Mouse (Mus musculus) MEL (cell line): ENCODE results near the gene Fgfr2. TPM values are rescaled to one million over a fixed set of nuclear protein-coding genes. Genes with fewer than 3 reads are reported as not detected.

Experiments
- DNase-seq: peaks from one replicate; pipeline ENCODE4 v3.0.0; 2011; ENCODE audit warnings: low read depth, low spot score
- H3K27ac ChIP-seq: 2 replicates; pipeline ENCODE4 v1.5.1; 2012; ENCODE audit warnings: low read depth, mild to moderate bottlenecking, control low read depth, low read length, moderate library complexity; ENCODE audit not compliant: control insufficient read depth
- H3K27me3 ChIP-seq, 2 experiments: fragments of 150-350 bp in 1 of 2; sonication (generic) in 1 of 2; 2 replicates each; pipeline ENCODE4 v1.6.1; 2012; ENCODE audit warnings: low read length in 2 of 2, mild to moderate bottlenecking in 2 of 2, improper control_type of control experiment in 1 of 2, moderate library complexity in 1 of 2; ENCODE audit not compliant: insufficient read depth in 2 of 2, control insufficient read depth in 1 of 2
- H3K36me3 ChIP-seq, 2 experiments: 2 replicates each; pipeline ENCODE4 v1.6.1; 2012 to 2014; ENCODE audit warnings: low read length in 2 of 2, improper control_type of control experiment in 1 of 2, inconsistent platforms in 1 of 2, mild to moderate bottlenecking in 1 of 2; ENCODE audit not compliant: insufficient read depth in 2 of 2, control insufficient read depth in 1 of 2
- H3K4me1 ChIP-seq, 2 experiments: fragments of 150-350 bp in 1 of 2; sonication (generic) in 1 of 2; 2 replicates each; pipeline ENCODE4 v1.6.1; 2012; ENCODE audit warnings: low read length in 2 of 2, improper control_type of control experiment in 1 of 2, mild to moderate bottlenecking in 1 of 2; ENCODE audit not compliant: insufficient read depth in 2 of 2, control insufficient read depth in 1 of 2
- H3K4me3 ChIP-seq, 2 experiments: fragments of 150-350 bp in 1 of 2; sonication (generic) in 1 of 2; 2 replicates each; pipeline ENCODE4 v1.5.1; 2012; ENCODE audit warnings: low read depth in 2 of 2, low read length in 2 of 2, mild to moderate bottlenecking in 2 of 2, moderate library complexity in 2 of 2, control low read depth in 1 of 2, improper control_type of control experiment in 1 of 2; ENCODE audit not compliant: control insufficient read depth in 1 of 2, insufficient read depth in 1 of 2
- H3K79me2 ChIP-seq: 2 replicates; pipeline ENCODE4 v1.6.1; 2012; ENCODE audit warnings: mild to moderate bottlenecking, low read length, moderate library complexity; ENCODE audit not compliant: control insufficient read depth, poor library complexity, insufficient read depth
- H3K9ac ChIP-seq: 2 replicates; pipeline ENCODE4 v1.6.1; 2012; ENCODE audit warnings: low read depth, mild to moderate bottlenecking, control low read depth, low read length, moderate library complexity; ENCODE audit not compliant: control insufficient read depth, poor library complexity, severe bottlenecking
- H3K9me3 ChIP-seq: fragments of 150-350 bp; sonication (generic); replicated peaks from 2 replicates; pipeline ENCODE4 v1.6.1; 2012; ENCODE audit warnings: mild to moderate bottlenecking, low read length, improper control_type of control experiment, moderate library complexity; ENCODE audit not compliant: insufficient read depth
- CHD1 ChIP-seq: IDR thresholded peaks from 2 replicates; pipeline ENCODE4 v1.6.1; 2012; ENCODE audit warnings: low read depth, mild to moderate bottlenecking, inconsistent platforms, low read length, improper control_type of control experiment
- CHD2 ChIP-seq: IDR thresholded peaks from 2 replicates; pipeline ENCODE4 v1.6.1; 2011; ENCODE audit warnings: low read length, improper control_type of control experiment
- ELF1 ChIP-seq: IDR thresholded peaks from 2 replicates; pipeline ENCODE4 v1.6.1; 2014; ENCODE audit warnings: low read depth, mild to moderate bottlenecking, inconsistent platforms, low read length, improper control_type of control experiment, moderate library complexity
- EP300 ChIP-seq, 2 experiments: IDR thresholded peaks; 2 replicates each; pipeline ENCODE4 v1.6.1; 2011; ENCODE audit warnings: improper control_type of control experiment in 2 of 2, low read length in 2 of 2, low read depth in 1 of 2, mild to moderate bottlenecking in 1 of 2
- GABPA ChIP-seq: IDR thresholded peaks from 2 replicates; pipeline ENCODE4 v1.6.1; 2012; ENCODE audit warnings: low read depth, mild to moderate bottlenecking, inconsistent platforms, low read length, improper control_type of control experiment, moderate library complexity
- GATA1 ChIP-seq: IDR thresholded peaks from 2 replicates; pipeline ENCODE4 v1.6.1; 2011; ENCODE audit warnings: low read depth, low read length, improper control_type of control experiment
- MAX ChIP-seq: IDR thresholded peaks from 2 replicates; pipeline ENCODE4 v1.6.1; 2011; ENCODE audit warnings: low read length, improper control_type of control experiment
- MAZ ChIP-seq: IDR thresholded peaks from 2 replicates; pipeline ENCODE4 v1.6.1; 2012; ENCODE audit warnings: low read depth, mild to moderate bottlenecking, inconsistent platforms, low read length, improper control_type of control experiment
- MEF2A ChIP-seq: IDR thresholded peaks from 2 replicates; pipeline ENCODE4 v1.6.1; 2014; ENCODE audit warnings: low read depth, mild to moderate bottlenecking, inconsistent platforms, low read length, improper control_type of control experiment; ENCODE audit not compliant: poor library complexity, insufficient replicate concordance, severe bottlenecking; ENCODE audit errors: extremely low read depth
- MYC ChIP-seq: IDR thresholded peaks from 2 replicates; pipeline ENCODE4 v1.6.1; 2011; ENCODE audit warnings: low read depth, mild to moderate bottlenecking, low read length, improper control_type of control experiment, moderate library complexity
- NRF1 ChIP-seq: IDR thresholded peaks from 2 replicates; pipeline ENCODE4 v1.6.1; 2014; ENCODE audit warnings: low read depth, mild to moderate bottlenecking, inconsistent platforms, low read length, improper control_type of control experiment, moderate library complexity; ENCODE audit not compliant: poor library complexity, insufficient read depth, severe bottlenecking
- POLR2AphosphoS2 ChIP-seq: IDR thresholded peaks from 2 replicates; pipeline ENCODE4 v1.6.1; 2011; ENCODE audit warnings: low read length, improper control_type of control experiment
- POLR2AphosphoS5 ChIP-seq: IDR thresholded peaks from 2 replicates; pipeline ENCODE4 v1.6.1; 2012; ENCODE audit warnings: low read depth, borderline replicate concordance, mild to moderate bottlenecking, inconsistent platforms, low read length, moderate library complexity, mixed read lengths
- RAD21 ChIP-seq: IDR thresholded peaks from 2 replicates; pipeline ENCODE4 v1.6.1; 2011; ENCODE audit warnings: mild to moderate bottlenecking, low read depth, low read length, improper control_type of control experiment
- SMC3 ChIP-seq: IDR thresholded peaks from 2 replicates; pipeline ENCODE4 v1.6.1; 2011; ENCODE audit warnings: low read depth, low read length, improper control_type of control experiment
- TAL1 ChIP-seq: IDR thresholded peaks from 2 replicates; pipeline ENCODE4 v1.6.1; 2012; ENCODE audit warnings: mild to moderate bottlenecking, inconsistent platforms, low read length, moderate library complexity, mixed read lengths
- TCF12 ChIP-seq: IDR thresholded peaks from 2 replicates; pipeline ENCODE4 v1.6.1; 2014; ENCODE audit warnings: low read depth, mild to moderate bottlenecking, inconsistent platforms, low read length, improper control_type of control experiment, moderate library complexity
- USF1 ChIP-seq: IDR thresholded peaks from 2 replicates; pipeline ENCODE4 v1.6.1; 2014; ENCODE audit warnings: low read depth, mild to moderate bottlenecking, inconsistent platforms, low read length, improper control_type of control experiment, moderate library complexity
- USF2 ChIP-seq, 2 experiments: IDR thresholded peaks; 2 replicates each; pipeline ENCODE4 v1.6.1; 2011 to 2012; ENCODE audit warnings: improper control_type of control experiment in 2 of 2, low read length in 2 of 2, borderline replicate concordance in 1 of 2, inconsistent platforms in 1 of 2, low read depth in 1 of 2, mild to moderate bottlenecking in 1 of 2; ENCODE audit not compliant: insufficient read depth in 1 of 2
- ZC3H11A ChIP-seq: IDR thresholded peaks from 2 replicates; pipeline ENCODE4 v1.6.1; 2012; ENCODE audit warnings: low read depth, mild to moderate bottlenecking, inconsistent platforms, low read length, improper control_type of control experiment
- ZNF384 ChIP-seq: IDR thresholded peaks from 2 replicates; pipeline ENCODE4 v1.6.1; 2012; ENCODE audit warnings: low read depth, mild to moderate bottlenecking, inconsistent platforms, low read length, improper control_type of control experiment
- polyA plus RNA-seq, 2 experiments: library from polyadenylated mRNA; stranded (reverse) in 1 of 2; unstranded in 1 of 2; fragments of >175 nt in 1 of 2; fragments of >200 nt in 1 of 2; gene quantifications; 2 replicates each; pipeline versions ENCODE4 v1.2.1 to v1.2.4; 2012; ENCODE audit warnings: low replicate concordance in 2 of 2, low read depth in 1 of 2; ENCODE audit not compliant: insufficient read length in 2 of 2, insufficient read depth in 1 of 2, missing spikeins in 1 of 2
- total RNA-seq: library from RNA; depleted of rRNA; stranded (reverse); fragments of 300-350 nt; gene quantifications from 2 replicates; pipeline ENCODE4 v1.2.3, GENCODE M21; 2012

Fgfr2 gene
- total and polyA plus RNA-seq, 3 experiments, result not detected

GRCm38 (mm10) chr7:132748076-132748769, 374.9 kb downstream of the Fgfr2 start:
- Histone ChIP-seq H3K27ac (no peak overlapping the region), H3K9ac (no peak overlapping the region), H3K36me3 (no peaks in the 10 kb centered on the region), H3K9me3 (no peaks in the 10 kb centered on the region), H3K4me3 (no peak overlapping the region), H3K4me1 (no peaks in the 10 kb centered on the region), H3K79me2 (no peaks in the 10 kb centered on the region), H3K27me3 (no peaks in the 10 kb centered on the region)
- TF ChIP-seq CHD2 (no peak), GATA1 (no peak), MAX (no peak), USF1 (no peak), SMC3 (no peak), POLR2AphosphoS2 (no peak), POLR2AphosphoS5 (no peak), EP300 (IDR thresholded peaks at IDR 0.05; ENCODE audit: low read depth in 1 of 2, low read length in 2 of 2) (no peak), MAZ (no peak), GABPA (no peak), CHD1 (no peak), ZNF384 (no peak), MEF2A (no peak), RAD21 (no peak)
- no peak for DNase-seq

GRCm38 (mm10) chr7:132747096-132747495, 376.1 kb downstream of the Fgfr2 start:
- H3K27ac ChIP-seq, result no peak overlapping the region
- no peaks in the 10 kb centered on the region for H3K79me2 ChIP-seq
- no peak overlapping the region for H3K4me3 ChIP-seq
- no peak for DNase-seq
- H3K4me1 ChIP-seq, result no peaks in the 10 kb centered on the region
- H3K27me3 ChIP-seq, result no peaks in the 10 kb centered on the region
- H3K9ac ChIP-seq, result no peak overlapping the region
- H3K36me3 ChIP-seq, result no peaks in the 10 kb centered on the region
- no peak for TF ChIP-seq MEF2A
- TF ChIP-seq TCF12, result no peak
- no peak for TF ChIP-seq EP300 (IDR thresholded peaks at IDR 0.05; ENCODE audit: low read depth in 1 of 2, low read length in 2 of 2)
- TF ChIP-seq ZC3H11A, result no peak
- no peak for TF ChIP-seq NRF1
- no peak for TF ChIP-seq POLR2AphosphoS2
- TF ChIP-seq USF2 (IDR thresholded peaks at IDR 0.05; ENCODE audit: borderline replicate concordance in 1 of 2, insufficient read depth in 1 of 2, low read depth in 1 of 2, low read length in 2 of 2), result no peak
- no peak for TF ChIP-seq ELF1
- no peak for TF ChIP-seq MAZ
- TF ChIP-seq MYC, result no peak
- TF ChIP-seq TAL1, result no peak
- TF ChIP-seq GATA1, result no peak
- TF ChIP-seq RAD21, result no peak
- H3K9me3 ChIP-seq, result no peaks in the 10 kb centered on the region
